Mouse (Mus musculus): ENCODE measurements around the gene Cand2.

GRCm38 (mm10) chr6:115768207-115768606, 6.1 kb upstream of the Cand2 start:
- no peak for TF ChIP-seq CTCF (conservative IDR thresholded peaks at IDR 0.05; ENCODE audit: low read length)
- TF ChIP-seq NANOG (IDR thresholded peaks at IDR 0.05; ENCODE audit: borderline replicate concordance, low read length) = no peak
- no peak for TF ChIP-seq POU5F1 (IDR thresholded peaks at IDR 0.05; ENCODE audit: borderline replicate concordance, low read length)

Measured in E14TG2a.4 (cell line).